Mouse (Mus musculus): ENCODE measurements around the gene Otog.

The Otog gene

GRCm38 (mm10) chr7:46240696-46241095 lies at the start of gene Otog:
Gene Otog (plus strand): TSS chr7:46240987.
- DNase-seq (ENCODE audit: extremely low read depth, low read depth) = no peak

GRCm38 (mm10) chr7:46195356-46195755 lies 45.4 kb upstream of the Otog start:
- DNase-seq (ENCODE audit: extremely low read depth, low read depth) = no peak

GRCm38 (mm10) chr7:46200021-46200420 lies 40.8 kb upstream of the Otog start:
- DNase-seq (ENCODE audit: extremely low read depth, low read depth) = no peak

- DNase-seq (ENCODE audit: extremely low read depth, low read depth) = no peak
Observed at GRCm38 (mm10) chr7:46201649-46202048, 39.1 kb upstream of the Otog start.

GRCm38 (mm10) chr7:46204046-46204471 lies 36.7 kb upstream of the Otog start:
- peak; percentile 13 for DNase-seq (ENCODE audit: extremely low read depth, low read depth)

DNA sequence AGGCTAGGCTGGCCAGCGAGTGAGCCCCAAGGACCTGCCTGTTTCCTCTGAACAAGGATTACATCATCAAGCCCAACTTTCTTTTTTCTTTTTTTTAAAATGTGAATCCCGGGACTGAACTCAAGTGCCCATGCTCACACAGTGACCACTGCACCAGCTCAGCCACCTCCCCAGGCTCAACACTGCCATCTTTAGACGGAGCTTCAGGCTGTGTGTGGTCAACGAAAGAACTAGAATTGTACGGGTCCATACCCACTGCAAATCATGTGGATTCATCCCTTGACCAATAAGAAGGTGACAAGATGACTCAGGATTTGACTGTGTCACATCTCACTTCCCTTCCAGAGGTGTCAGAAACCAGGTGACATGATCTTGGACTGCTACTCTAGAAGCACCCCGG lies 36.0 kb upstream of the Otog start:
- DNase-seq (ENCODE audit: extremely low read depth, low read depth) = no peak

GRCm38 (mm10) chr7:46208131-46208530 lies 32.7 kb upstream of the Otog start:
- no peak for DNase-seq (ENCODE audit: extremely low read depth, low read depth)

DNA sequence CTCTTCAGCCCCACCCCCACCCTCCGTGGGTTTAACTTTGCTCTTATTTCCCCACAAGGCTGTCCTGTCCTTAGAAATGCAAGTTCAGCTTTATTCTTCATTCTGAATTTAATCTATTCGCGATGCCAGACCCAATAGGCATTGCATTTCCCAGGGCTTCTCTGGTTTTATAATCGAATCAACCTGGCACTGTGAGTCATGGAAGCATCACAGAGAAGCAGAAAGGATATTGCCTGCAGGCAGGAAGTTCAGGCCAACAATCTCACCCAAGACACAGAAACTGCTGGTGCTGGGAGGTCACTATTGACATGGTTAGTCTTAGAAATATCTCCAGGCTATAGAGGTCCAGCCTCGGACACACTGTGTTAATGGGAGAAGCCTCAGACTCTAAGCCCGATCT lies 30.5 kb upstream of the Otog start:
- no peak for DNase-seq (ENCODE audit: extremely low read depth, low read depth)

- no peak for DNase-seq (ENCODE audit: extremely low read depth, low read depth)
Observed at GRCm38 (mm10) chr7:46216481-46216880, 24.3 kb upstream of the Otog start.

DNA sequence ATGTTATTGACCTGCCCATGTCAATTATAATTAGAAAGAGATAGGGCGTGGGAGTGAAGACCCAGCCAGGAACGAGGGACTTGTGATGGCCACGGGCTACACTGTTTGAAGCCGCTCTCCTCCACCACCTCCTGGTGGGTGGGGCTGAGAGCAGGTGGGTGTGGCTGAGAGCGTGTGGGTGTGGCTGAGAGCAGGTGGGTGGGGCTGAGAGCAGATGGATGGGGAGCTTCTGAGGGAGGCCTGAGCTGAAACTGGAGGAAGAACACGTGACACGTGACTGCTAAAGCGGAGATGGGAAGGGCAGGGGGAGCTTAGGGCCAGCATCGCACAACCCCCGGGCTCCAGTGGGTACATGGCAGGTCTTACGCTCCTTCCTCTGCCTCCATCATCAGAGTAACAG lies 22.4 kb upstream of the Otog start:
- DNase-seq (ENCODE audit: extremely low read depth, low read depth) = peak; percentile 22

GRCm38 (mm10) chr7:46220591-46221129 lies 20.1 kb upstream of the Otog start:
- no peak for DNase-seq (ENCODE audit: extremely low read depth, low read depth)

DNA sequence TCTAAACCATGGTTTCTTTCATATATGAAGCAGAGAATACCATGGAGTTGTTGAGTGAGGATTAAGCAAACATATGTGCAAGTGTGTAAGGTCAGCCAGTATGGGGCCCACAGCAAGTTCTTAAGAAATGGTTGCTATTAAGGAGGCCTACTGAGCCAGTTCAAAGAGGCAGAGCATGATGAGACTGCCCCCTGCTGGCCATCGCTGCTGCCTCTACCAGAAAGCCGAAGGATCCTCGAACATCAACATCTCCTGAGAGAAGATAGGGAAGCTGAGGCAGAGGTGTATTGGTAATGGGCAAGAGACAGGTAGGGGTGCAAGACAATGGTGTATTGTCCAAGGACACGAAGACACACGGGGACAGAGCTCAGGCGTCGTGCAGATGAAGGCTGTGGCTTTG lies 14.5 kb upstream of the Otog start:
- DNase-seq (ENCODE audit: extremely low read depth, low read depth) = no peak

GRCm38 (mm10) chr7:46226936-46227335 lies 13.9 kb upstream of the Otog start:
- DNase-seq (ENCODE audit: extremely low read depth, low read depth) = no peak

GRCm38 (mm10) chr7:46235948-46236347 lies 4.8 kb upstream of the Otog start:
- DNase-seq (ENCODE audit: extremely low read depth, low read depth) = no peak

DNA sequence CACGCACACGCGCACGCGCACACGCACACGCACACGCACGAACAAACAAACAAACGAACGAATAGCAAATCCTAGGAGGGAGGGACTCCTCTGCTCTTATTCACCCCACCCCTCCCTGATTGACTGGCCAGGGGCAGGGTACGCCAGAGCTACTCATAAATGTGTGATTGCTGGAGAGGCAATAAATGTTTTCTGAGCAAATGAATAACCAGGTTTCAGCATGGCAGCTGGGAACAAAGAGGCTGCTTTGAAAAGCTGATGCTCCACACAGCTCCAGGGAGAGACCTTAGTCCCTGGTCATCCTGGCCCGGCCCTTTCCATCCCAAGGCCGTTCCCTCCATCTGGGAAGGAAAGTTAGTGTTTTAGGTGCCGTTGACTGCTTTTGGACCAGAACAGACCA lies 4.4 kb upstream of the Otog start:
- no peak for DNase-seq (ENCODE audit: extremely low read depth, low read depth)

GRCm38 (mm10) chr7:46237192-46237591 lies 3.6 kb upstream of the Otog start:
- DNase-seq (ENCODE audit: extremely low read depth, low read depth) = no peak

DNA sequence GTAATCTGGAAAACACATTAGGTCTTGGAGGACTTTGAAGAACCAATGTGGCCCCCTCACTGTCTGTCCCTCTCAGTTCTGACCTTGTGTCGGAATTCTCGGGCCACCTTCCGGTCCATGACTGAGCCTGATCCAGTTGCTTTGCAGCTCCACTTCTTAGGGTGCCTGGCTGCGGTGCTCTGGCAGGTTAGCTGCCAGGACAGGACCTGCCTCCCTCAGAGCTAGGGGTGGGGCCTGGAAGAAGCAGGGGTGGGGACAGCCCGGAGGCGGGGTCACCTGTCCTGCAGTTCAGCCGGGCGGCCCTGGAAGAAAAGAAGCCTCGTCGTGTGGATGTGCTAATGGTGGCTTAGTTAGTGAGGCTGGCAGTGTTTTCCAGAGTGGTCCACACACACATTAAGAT lies 2.4 kb upstream of the Otog start, which contains the start of gene Ush1c:
Gene Ush1c (minus strand): TSS at position 158 of the 400 bp plus-strand sequence.
- no peak for DNase-seq (ENCODE audit: extremely low read depth, low read depth)

- DNase-seq (ENCODE audit: extremely low read depth, low read depth) = no peak
Observed at GRCm38 (mm10) chr7:46240091-46240490, 696 bp upstream of the Otog start.

GRCm38 (mm10) chr7:46246876-46247275 lies 6.1 kb downstream of the Otog start:
- no peak for DNase-seq (ENCODE audit: extremely low read depth, low read depth)

DNA sequence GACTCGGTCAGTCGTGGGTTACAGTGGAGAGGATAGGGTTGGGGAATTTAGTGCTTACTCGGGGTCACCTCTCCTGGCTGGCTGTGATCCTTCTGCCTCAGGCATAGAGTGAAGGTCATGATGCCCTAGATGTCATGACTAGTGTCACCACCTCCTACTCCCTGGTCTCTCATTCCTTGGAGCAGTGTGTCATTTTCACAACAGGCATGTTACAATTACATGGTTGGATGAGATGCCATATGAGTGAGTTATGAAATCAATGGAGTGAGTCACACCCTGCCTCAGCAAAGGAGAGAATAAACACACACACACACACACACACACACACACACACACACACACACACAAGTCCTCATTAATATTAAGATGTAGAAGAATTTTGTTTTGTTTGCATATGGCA lies 6.8 kb downstream of the Otog start:
- DNase-seq (ENCODE audit: extremely low read depth, low read depth) = no peak

- no peak for DNase-seq (ENCODE audit: extremely low read depth, low read depth)
Observed at GRCm38 (mm10) chr7:46251841-46252240, 11.1 kb downstream of the Otog start.

DNA sequence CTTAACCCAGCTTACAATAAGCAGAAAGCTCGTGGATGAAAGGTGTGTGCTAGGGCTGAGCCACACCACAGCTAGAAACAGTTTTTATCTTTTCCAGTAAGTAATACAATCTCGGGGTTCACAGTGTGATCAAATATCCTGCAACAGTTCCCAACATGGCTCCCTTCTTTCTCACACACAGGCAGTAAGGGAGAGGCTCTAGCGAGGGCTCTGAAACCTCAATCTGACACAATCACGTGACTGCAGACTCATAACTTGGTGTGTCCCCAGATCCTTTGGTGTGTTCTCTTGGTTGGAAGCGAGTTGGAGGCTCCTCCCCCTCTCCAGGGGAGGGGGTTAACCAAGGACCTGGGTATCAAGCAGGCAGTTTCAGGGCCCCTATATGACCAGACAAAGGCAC lies 35.4 kb downstream of the Otog start:
- no peak for DNase-seq (ENCODE audit: extremely low read depth, low read depth)

DNA sequence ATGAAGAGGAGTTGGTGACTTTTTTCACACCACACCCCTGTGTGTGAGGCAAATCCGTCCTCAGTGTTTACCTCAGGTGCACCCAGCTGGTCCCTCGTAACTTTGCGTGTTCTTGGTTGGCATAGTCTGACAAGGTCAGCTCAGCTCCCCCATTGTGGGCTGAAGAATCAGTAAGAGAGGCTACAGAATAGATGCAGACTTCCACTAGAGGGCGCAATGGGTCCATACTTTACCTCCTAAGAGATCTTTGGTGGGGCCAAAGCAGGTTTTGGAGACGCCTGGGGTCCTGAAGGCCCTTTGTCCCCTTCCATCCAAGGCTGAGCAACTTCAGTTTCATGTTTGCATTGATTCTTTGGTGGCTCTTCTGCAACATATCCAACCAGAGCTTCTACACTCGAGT lies 39.2 kb downstream of the Otog start:
- peak; percentile 33 for DNase-seq (ENCODE audit: extremely low read depth, low read depth)

- DNase-seq (ENCODE audit: extremely low read depth, low read depth) = no peak
Observed at GRCm38 (mm10) chr7:46280896-46281295, 40.1 kb downstream of the Otog start.
